Mouse (Mus musculus) layer of hippocampus, postnatal 14 days (tissue): ENCODE results near the gene Stom. TPM values are rescaled to one million over a fixed set of nuclear protein-coding genes. Genes with fewer than 3 reads are reported as not detected.

Experiments used
- DNase-seq, 2 experiments: peaks; one replicate each; pipeline ENCODE4 v3.0.0; 2021 to 2022; ENCODE audit warnings: low spot score in 2 of 2, mixed read lengths in 1 of 2
- long read RNA-seq, 2 experiments: library from polyadenylated mRNA; stranded (forward); transcript quantifications; one replicate each; pipeline ENCODE4 v2.0.0; 2021
- total RNA-seq, 2 experiments: library from RNA; stranded (reverse); gene quantifications; 2 replicates each; pipeline ENCODE4 v1.2.3; 2021

Stom gene
- 1 to 10 TPM; 8.0 to 8.2 TPM for total RNA-seq
- long read RNA-seq, experiment 1, partial matches to known transcripts: 0 of 1 reads
- long read RNA-seq, experiment 1, other reads (novel, unspliced or antisense): 0 of 1 reads
- long read RNA-seq, experiment 2, transcript Stom-201 (7 exons, 2,787 nt): major isoform, 9 of 10 reads
- long read RNA-seq, experiment 2, partial matches to known transcripts: 0 of 10 reads
- long read RNA-seq, experiment 2, other reads (novel, unspliced or antisense): 0 of 10 reads

DNA sequence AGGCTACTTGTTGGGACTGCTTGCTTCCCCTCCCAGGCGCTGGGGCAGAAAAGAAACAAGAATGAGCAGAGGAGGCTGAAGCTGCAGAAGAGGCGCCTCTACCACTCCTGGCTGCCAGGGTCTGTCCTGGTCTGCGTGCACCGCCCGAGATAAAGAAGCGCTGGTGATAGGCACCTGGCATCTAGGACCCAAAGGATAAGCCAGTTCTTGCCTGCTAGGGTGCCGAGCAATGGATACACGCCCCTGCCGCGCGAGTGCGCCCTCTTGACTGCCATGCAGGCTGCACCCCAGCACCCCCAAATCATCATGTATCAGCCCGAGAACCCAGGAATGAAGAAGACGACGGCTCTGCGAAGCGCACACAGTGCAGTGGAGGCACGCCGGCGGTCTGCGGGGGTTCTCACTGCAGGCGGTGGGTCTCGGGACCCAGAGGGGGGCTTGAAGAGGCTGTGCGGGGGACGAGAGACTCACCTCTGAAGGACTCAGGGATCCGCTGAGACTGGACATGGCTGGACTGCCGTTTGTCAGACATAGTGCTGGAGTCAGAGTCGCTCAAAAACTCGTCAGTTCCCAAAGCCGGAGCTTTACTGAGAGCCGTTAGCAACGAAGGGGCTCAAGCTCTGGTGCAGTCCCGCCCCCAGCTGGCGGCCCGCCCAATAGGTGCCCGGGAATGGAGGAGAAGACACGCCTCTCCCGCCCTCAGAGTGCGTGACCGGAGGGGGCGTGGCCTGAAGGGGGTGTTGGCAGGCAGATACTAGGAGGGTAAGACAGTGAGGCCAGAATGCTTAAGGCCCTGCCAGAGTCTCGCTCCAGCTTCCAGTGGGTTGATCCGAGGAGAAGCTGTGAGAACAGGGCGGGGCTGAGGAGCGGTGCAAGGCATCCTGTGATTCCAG is at the start of gene Stom:
Gene Stom (minus strand): TSS at position 589 of the 893 bp plus-strand sequence.
- peak; percentile 94 to 97 for DNase-seq

GRCm38 (mm10) chr2:35385441-35385871 is 48.7 kb upstream of the Stom start:
- DNase-seq: no peak

GRCm38 (mm10) chr2:35379306-35379705 is 42.5 kb upstream of the Stom start:
- DNase-seq: no peak

GRCm38 (mm10) chr2:35377600-35377999 is 40.8 kb upstream of the Stom start:
- DNase-seq: no peak

DNA sequence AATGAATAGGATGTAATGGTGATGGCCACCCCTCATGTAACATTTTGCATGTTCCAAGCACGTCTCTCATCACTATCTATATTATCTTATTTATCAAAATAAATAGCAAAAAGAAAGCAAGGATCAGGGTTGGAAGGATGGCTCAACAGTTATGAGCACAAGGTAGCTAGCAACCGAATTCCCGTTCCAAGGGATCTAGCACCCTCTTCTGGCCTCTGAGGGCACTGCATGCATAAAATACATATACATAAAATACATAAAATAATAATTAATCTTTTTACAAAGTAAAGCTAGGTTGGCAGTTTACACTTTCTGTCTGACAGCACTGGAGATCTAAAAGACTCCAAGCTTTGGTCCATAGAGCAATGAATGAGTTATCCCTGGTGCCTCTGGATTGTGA is 36.2 kb upstream of the Stom start:
- peak in 1 of 2 experiments; percentile 19 for DNase-seq

GRCm38 (mm10) chr2:35370686-35371085 is 33.9 kb upstream of the Stom start:
- no peak for DNase-seq

- no peak for DNase-seq
Observed at GRCm38 (mm10) chr2:35367629-35368028, 30.9 kb upstream of the Stom start, which contains the start of gene 4930568D16Rik. Gene 4930568D16Rik, minus strand, starts transcription at chr2:35367729.

- DNase-seq: peak in 1 of 2 experiments; percentile 34
Observed at GRCm38 (mm10) chr2:35349184-35349583, 12.4 kb upstream of the Stom start.

DNA sequence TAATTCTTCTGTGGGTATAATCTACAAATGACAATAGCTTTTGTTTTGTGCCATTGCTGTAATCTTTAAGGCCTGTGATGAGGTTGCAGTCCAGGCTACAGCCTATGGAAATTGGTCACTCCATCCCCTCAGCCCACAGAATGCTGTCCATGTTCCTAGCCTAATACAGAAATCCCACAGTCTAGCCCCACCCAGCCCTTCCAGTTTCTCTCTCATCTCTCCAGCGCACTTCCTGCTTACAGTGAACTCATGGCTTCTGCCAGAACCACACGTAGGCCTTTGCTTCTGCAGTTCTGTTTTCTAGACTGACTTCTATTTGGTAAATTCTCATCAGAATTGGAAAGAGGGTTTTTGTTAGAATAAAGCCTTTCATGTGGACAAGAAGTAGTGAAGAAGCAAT is 9.2 kb upstream of the Stom start:
- no peak for DNase-seq

DNA sequence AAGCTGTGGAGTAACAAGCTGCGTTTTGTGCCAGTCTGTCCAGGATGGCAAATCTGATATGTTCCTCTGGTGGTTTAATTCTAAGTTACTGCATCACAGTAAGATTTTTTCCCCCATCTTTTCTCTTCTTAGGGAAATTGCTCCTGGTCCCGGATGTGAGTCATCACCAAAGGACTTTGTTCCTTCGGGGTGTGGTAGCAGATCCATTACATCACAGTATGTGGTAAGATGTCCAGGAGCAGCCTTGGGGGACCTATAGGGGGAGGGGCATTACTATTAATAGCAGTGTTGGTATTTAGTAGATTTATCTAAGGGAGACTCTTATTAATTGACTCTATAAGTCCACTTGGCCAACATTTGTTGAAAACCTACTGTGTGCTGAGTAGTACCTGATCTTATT is 5.8 kb upstream of the Stom start:
- DNase-seq: no peak

- no peak for DNase-seq
Observed at GRCm38 (mm10) chr2:35338707-35339106, 1.9 kb upstream of the Stom start.

DNA sequence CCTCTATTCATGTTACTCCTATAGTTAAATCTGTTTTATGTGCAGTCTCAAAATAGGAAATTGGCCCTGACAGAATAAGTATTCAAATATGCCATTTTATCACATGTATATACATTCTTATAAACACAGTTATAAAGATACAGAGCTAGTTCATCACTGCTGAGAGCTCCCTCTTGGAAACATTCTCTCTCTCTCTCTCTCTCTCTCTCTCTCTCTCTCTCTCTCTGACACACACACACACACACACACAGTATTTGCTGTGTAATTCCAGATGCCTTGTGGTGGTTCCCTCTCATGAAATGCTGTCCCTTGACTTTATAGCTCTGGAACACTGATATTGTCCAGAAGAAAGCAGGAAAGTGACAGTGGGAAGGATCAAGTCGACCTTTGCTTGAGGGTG is 1.3 kb upstream of the Stom start:
- DNase-seq: no peak

DNA sequence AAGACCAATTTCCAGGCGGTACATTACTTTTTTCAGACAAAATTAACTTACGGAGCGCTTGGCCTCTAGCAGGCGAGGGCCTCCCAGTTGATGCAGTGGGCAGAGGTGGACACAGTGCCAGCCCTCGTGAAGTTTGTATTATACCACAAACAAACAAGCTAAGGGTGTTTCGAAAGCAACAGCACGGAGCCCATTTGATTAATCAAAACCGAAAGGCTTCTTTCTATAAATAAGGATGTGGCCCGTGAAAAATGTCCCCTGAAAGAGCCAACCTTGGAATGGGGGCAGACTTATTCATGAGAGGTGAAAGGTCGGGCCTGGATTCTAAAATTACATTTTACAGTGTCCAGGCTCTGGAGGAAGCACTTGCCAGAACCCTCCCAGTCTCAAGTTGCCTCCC is 643 bp upstream of the Stom start:
- no peak for DNase-seq

DNA sequence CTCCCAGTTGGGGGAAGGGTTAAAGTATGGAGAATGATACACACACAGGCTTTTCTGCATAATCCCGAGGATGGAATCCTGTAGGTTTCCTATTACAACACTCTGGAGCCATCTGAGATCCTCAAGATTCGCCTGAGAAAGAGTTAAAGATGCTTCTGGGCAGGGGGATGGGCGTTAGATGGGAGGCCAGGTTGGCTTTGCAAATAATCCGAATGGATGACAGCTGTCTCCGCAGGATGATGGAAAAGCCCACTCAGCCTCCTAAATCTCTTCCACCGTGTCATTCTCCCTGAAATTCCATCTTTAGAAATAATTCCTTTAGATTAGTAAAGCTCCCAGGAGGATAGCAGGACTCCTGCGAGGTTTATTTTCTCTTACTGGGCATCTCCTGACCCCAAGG is 1.2 kb downstream of the Stom start:
- DNase-seq: no peak

DNA sequence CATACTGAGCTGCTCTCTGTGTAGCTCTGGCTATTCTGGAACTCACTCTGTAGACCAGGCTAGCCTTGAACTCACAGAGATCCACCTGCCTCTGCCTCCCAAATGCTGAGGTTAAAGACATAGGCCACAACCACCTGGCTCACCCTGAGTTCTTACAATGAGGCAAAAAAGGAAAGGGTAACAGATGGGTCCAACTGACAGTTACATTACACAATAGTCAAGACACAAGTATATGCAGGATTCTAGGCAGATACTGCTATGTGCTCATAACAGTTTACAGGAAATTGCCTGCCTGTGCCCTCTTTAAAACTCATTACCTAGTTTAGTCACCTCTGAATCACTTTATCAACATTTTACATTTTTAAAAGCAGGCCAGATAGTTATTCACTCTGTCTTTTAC is 3.1 kb downstream of the Stom start:
- no peak for DNase-seq

DNA sequence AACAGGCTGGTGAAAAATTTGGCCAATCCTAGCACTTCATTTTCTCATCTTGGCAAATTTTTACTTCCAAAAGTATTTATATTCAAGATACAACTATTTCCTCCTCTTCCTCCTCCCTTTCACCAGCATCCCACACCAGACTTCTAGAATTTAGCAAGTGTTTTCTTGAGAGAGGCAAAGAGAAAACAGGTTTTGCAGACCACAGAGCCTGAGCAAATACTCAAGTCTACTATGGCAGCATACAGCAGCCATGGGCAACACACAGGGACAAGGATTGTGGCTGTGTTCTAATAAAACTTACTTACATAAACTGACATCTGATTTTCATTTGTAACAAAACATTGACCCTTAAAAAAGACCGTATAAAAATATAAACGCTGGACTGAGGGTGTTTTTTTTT is 5.6 kb downstream of the Stom start:
- DNase-seq: no peak

- DNase-seq: no peak
Observed at GRCm38 (mm10) chr2:35329061-35329460, 7.7 kb downstream of the Stom start.

GRCm38 (mm10) chr2:35328064-35328792 is 8.5 kb downstream of the Stom start:
- no peak for DNase-seq

DNA sequence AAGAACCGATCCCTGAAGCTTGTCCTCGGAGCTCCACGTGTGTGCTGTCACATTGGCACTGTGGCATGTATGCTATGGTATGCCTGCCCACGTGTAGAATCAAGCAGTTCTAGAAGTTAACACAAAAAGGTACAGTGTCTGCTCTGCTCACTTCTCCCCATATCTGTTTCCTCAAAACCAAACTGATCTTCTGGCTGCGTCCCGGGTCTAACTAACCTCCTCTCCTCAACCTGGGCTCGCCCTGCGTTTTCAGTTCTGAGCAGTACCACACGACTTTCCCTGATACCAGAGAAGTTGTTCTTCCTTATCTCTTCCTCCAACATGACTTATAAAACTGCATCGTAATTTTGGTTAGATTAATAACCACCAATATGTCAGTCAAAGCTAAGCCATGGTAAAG is 9.2 kb downstream of the Stom start:
- DNase-seq: no peak

DNA sequence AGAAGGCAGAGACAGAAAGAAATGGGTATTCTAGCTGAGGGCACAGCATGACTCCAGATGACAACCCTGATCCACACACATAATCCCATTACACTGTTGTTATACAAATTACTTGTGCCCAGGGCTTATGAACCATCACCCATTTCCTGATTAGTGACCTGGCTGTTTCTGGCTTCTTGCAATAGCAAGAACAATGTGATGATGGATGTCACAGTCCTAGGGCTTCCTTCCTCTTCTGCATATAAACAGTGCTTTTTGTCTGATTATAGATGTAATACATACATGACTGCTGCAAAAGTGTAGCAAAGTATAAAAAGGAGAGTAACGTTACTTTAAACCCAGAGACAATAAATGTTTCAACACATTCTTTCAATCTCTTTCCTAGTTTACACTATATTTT is 9.8 kb downstream of the Stom start:
- DNase-seq: no peak

DNA sequence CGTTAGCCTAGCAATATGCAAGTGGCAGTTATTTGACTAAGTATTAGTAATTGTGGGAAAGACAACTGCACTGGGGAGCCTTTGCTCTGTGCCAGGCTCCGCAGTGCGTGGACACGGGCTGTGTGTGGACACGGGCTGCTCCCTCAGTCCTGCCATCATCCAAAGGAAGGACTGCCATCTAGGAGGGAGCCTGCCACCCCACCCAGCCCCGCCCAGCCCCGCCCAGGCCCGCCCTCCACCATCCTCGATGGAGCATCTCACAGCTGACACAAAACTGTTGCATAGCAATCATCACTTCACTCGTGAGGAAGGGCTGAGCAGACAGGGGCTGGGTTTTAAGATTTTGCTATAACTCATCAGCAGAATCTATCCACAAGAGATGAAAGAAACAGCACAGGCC is 10.8 kb downstream of the Stom start:
- no peak for DNase-seq
